Mouse (Mus musculus) splenic B cell, adult 2 months (primary cell): Measurements from ENCODE around the gene Impg2.

Experiments
- DNase-seq: peaks from one replicate; pipeline ENCODE4 v3.0.0-alpha.2; 2011; ENCODE audit warnings: low read depth, low spot score
- H3K27me3 ChIP-seq: 2 replicates; pipeline ENCODE4 v1.6.1; 2012; ENCODE audit warnings: mild to moderate bottlenecking, low read length, moderate library complexity, mixed read lengths; ENCODE audit not compliant: control insufficient read depth, poor library complexity, insufficient read depth, severe bottlenecking
- H3K36me3 ChIP-seq: 2 replicates; pipeline ENCODE4 v1.6.1; 2012; ENCODE audit warnings: mild to moderate bottlenecking, low read length, moderate library complexity, mixed read lengths; ENCODE audit not compliant: control insufficient read depth, poor library complexity, insufficient read depth, severe bottlenecking

Impg2 gene

DNA sequence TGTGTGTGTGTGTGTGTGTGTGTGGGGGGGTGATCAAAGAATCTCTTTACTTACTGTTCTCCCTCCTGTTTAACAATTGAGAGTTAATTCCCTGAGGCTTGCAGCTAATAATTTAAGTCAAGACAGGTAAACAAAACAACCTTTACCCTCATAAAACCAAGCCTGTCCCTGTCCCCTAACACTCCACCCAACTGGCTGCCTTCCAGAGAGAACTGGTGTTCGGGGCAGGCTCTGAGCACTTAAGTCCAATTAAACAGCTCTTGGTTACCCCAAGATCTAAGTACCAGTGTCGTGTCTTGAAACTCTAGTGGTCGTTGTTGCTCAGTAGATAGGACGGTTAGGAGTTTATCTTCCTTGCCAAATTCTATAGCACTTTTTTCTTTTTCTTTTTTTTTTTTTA, 77.2 kb downstream of the Impg2 start:
- no peak for DNase-seq
- H3K36me3 ChIP-seq, result no peaks in the 10 kb centered on the region
- H3K27me3 ChIP-seq, result no peaks in the 10 kb centered on the region

DNA sequence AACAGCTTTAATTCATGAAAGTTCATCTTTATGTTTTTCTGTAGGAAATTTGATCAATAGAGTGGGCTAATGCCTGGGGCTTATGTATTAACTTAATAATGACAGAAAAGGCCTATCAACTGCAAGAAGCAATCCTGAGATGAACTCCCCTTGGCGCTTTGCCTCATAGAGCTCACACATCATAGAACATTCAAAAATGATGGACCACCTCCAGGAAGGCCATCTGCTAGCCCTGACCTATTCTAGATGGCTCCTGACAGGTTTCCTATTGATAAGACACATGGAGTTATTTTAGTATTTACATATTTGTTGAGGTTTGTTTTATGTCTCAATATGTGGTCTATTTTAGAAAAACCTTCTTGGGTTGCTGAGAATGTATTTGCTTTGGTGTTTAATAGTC, 79.2 kb downstream of the Impg2 start:
- Histone ChIP-seq H3K27me3 (no peaks in the 10 kb centered on the region), H3K36me3 (no peaks in the 10 kb centered on the region)
- DNase-seq, result no peak

DNA sequence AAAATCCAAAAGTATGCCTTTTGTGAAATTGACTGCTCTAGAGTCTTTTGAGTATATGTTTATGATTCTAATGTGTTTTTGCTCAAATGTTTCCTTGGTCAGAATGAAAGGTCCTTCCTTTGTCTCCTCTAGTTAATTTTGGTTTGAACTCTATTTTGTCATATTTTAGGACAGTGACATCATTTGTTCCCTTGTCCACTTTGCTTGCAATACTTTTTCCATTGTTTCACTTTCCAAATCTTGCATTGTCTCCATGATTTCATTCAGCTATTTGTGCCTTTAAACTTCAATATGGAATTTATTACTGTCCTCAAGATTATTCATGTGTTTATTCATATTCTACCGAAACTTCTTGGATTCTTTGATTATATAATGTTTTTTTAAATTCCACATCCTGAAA, 79.8 kb downstream of the Impg2 start:
- no peaks in the 10 kb centered on the region for H3K36me3 ChIP-seq
- H3K27me3 ChIP-seq, result no peaks in the 10 kb centered on the region
- no peak for DNase-seq

DNA sequence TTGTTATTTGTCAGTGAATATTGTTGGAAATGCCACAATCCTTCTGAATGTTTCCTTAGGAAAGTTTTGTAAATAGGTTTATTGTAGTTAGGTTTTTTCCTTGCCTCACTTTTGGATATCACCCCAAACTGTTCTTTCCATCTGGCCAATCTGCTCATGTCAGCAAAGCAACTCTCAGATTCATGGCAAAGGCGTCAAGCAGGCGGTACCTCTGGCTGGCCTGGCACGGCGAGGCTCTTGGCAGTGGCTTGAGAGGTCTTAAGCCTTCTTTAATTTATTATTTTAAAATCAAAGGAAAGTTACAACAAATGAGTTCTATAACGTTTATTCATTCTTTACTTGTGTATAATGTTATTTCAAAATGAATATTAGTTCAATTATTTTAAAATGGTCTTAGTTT, 82.0 kb downstream of the Impg2 start:
- DNase-seq, result no peak
- no peaks in the 10 kb centered on the region for H3K36me3 ChIP-seq
- no peaks in the 10 kb centered on the region for H3K27me3 ChIP-seq

DNA sequence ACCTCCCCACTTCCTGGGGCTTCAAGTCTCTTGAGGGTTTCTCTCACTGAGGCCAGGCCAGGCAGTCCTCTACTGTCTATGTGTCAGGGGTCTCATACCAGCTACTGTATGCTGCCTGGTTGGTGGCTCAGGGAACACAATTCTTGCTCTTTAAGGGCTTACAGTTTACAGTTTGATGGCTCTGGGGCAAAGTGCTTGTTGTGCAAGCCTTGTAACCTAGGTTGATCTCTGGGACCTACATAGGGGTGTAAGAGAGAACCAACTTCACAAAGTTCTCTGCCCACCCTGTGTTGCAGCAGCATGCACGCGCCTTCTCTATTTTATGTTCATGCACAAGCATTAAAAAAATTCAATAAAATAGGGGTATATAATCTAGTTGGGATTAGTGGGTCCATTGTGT, 82.9 kb downstream of the Impg2 start:
- Histone ChIP-seq H3K36me3 (no peaks in the 10 kb centered on the region), H3K27me3 (no peaks in the 10 kb centered on the region)
- no peak for DNase-seq

DNA sequence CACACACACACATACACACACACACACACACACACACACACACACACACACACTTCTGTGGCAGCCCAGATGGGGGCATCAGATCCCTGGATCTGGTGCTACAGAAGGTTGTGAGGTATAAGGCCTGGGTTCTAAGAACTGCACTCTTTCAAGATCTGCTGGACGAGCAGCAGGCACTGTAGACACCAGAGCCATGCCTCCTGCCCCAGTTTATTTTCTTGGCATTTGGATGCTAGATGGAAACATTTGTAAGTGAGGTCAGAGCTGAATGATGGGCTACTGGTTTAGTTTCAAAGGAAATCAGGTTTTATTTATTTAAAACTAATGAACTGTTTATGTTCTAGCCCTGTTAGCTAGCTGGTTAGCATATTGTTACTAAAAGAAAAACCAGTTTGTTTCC, 90.8 kb downstream of the Impg2 start:
- Histone ChIP-seq H3K27me3 (no peaks in the 10 kb centered on the region), H3K36me3 (no peaks in the 10 kb centered on the region)
- DNase-seq, result no peak

DNA sequence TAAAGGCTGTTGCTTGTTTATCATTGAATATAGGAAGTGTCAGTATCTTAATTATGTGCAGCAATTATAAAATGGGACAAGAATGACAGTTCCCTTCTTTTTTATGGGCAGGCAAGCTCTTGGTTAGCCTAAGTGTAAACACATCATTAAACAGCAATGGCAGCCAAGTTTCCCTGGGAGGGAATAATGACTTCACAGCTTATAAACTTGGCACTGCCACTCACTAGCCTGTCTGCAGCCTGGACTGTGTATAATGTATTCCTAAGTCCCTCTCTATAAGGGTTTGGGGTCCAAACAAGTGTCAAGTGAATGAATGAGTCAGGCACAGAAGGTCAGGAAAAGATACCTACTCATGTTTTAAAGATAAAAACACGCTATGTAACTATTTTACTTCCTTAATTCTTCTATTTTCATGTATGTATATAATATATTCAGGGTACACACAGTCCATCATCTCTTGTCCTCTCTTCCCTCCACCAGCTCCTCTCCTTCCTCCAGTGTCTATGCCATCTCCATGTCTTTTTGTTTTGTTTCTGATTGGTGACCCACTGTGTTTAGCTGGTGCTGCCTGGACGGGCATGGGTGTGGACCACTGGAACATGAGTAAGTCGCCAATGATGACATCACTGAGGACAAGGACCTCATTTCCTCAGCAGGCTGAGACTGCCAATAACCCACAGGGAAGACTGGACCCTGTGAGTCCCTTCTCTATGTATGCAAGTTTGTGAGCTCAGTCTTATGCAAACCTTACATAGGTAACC, 92.0 kb downstream of the Impg2 start:
- H3K27me3 ChIP-seq, result no peaks in the 10 kb centered on the region
- no peak for DNase-seq
- H3K36me3 ChIP-seq, result no peaks in the 10 kb centered on the region

DNA sequence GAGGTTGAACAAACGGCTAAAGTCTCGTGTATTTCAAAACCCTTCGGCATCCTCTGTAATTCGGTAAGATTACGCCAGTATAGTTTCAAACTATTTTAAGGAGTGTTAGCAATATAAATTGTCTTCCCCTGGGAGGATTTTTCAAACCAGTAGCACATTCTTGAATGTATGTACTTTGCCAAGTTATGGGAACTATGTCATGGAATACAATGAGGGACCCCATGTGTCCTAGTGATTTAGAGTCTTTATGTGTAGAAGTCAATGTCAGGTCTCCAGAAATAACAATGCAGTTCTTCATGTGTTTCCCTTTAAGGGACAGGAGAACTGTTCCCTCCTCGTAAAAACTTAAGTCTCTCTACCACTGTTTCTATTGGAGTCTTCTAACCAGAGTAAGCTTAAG, 94.1 kb downstream of the Impg2 start:
- no peak for DNase-seq
- Histone ChIP-seq H3K36me3 (no peaks in the 10 kb centered on the region), H3K27me3 (no peaks in the 10 kb centered on the region)

DNA sequence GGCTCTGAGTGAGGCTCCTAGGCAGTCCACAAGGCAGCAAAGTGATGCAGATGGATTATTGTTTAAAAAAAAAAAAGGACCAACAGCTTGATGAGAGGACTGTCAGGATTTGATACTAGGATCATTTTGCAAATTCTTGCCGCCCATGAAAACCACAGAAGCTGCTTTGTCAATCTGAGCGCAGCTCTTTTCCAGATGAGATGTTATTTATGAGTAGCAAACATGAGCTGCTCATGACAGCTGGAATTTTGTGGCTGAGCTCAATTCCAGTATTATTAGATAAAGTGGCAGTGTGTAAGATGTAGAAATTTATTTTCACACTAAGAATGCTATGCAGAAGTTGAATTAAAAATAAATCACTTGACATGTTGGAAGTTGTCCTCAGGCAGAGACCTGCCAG, 94.7 kb downstream of the Impg2 start:
- DNase-seq, result no peak
- Histone ChIP-seq H3K36me3 (no peaks in the 10 kb centered on the region), H3K27me3 (no peaks in the 10 kb centered on the region)

DNA sequence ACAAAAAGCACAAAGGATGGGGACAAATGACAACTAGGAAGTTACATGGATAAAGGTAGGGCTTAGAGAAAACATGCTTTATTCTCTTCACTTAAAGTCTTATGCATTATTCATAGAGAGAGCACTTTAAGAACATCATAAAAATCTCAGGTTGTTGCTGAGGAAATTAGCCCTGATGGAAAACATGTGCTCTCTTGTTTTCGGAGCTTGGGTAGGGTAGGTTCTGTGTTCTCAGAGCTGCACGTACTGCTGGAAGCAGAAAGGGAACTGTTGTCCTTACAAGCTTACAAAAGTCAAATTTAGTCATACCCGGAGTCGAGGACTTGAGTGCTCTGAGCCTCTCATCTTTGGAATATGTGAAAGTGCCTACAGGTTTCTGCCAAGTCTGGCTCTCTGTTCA, 98.9 kb downstream of the Impg2 start:
- no peak for DNase-seq
- Histone ChIP-seq H3K36me3 (no peaks in the 10 kb centered on the region), H3K27me3 (no peaks in the 10 kb centered on the region)

DNA sequence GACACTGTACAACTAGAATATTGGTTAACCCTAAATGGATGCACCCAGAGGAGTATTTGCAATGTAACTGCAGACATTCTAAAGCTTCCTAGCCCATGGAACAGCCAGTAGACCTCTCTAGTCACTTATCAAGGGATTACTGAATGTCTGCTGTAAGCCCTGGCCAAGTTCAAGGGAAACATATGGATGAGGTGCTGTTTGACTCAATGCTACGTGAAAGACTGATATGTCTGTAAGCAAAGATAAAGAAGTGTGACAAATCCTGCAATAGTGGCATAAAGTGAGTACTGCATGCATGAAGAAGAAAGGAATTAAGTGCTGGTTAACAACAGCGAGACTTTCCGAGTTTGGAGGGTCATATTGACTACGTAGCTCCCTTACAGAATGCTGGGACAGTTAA, 100.1 kb downstream of the Impg2 start:
- DNase-seq, result no peak
- Histone ChIP-seq H3K27me3 (no peaks in the 10 kb centered on the region), H3K36me3 (no peaks in the 10 kb centered on the region)

DNA sequence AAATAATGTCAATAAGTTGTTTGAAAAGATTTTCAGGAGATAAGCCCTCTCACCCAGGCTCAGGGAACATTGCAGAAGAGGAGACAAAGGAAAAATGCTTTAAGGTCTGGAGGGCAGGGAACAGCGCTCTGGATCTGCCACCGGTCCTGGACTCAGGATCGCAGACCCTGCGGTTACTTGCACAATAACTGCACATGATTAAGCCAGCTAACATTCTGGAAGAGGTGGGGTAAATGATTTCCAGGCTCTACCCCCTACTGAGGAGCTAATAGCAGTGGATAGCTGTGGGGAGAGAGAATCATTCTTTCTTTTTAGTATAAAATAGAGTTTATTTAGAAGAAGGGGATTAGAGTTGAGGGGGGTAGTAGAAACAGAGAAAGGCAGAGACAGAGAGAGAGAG, 103.5 kb downstream of the Impg2 start:
- Histone ChIP-seq H3K36me3 (no peaks in the 10 kb centered on the region), H3K27me3 (no peaks in the 10 kb centered on the region)
- DNase-seq, result no peak

DNA sequence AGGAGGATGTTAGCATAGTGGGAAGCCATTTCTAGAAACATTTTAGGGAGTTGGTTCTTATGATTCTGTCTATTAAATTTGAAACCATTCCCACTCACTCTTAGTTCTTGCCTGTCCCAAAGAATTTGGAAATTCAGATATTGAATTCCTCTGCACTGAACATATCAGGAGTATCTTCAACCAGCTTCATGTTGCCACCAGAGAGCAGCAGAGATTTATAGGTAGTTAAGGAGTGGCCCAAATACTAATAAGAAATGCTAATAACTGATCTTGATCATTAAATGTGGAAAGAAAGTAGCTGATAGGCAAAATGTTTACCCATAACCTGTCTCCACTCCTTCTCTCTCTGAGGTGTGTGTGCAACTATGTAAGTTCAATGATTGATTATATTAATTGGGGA, 107.2 kb downstream of the Impg2 start:
- H3K36me3 ChIP-seq, result no peaks in the 10 kb centered on the region
- DNase-seq, result no peak

More for the DNA sequence above, 107.2 kb downstream of the Impg2 start:
- no peaks in the 10 kb centered on the region for H3K27me3 ChIP-seq
